ENCODE assay signal across 26 mouse cellular contexts in the genomic region with DNA sequence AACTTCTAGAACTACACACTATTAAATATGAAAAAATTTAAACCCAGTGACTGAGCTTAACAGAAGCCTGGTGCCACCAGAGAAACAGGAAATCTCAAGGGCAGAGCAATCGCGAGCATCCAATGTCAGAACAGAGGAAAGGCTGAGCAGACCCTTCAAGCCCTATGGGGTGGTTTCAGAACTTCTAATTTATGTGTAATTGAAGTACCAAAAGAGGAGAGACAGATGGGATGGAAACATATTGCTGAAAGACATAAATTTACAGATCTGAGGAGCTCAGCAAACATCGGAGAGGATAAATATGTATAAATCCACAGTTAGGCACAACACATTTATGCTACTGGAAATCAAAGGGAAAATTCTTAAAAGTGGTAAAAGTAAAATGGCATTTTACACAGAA.
"Had no signal": no experiment of that assay in that cellular context is flagged by ENCODE, and none has a peak within 500 bp of the region (broad histone marks: within the 10 kb centered on the region; RNA-seq: fewer than 3 reads in every experiment).

No protein-coding gene starts in this region.

- DNase-seq: gastrocnemius, adult 2 months; gastrocnemius, postnatal 10 days; gastrocnemius, postnatal 25 days; heart, adult 18-20 months; heart, postnatal 10 days; heart, postnatal 4 days; kidney, adult 18-20 months; kidney, adult 8-10 months; kidney, postnatal 10 days; kidney, postnatal 25 days; layer of hippocampus, adult 9-11 months; layer of hippocampus, postnatal 36 days; left cerebral cortex, postnatal 4 days had no signal

- H3K4me3 ChIP-seq: gastrocnemius, adult 2 months; heart, embryonic 10.5 days; heart, embryonic 12.5 days; hindbrain, embryonic 10.5 days; hindbrain, embryonic 12.5 days; intestine, embryonic 15.5 days; limb, embryonic 13.5 days; limb, embryonic 15.5 days; liver, embryonic 12.5 days had no signal

- H3K4me2 ChIP-seq: heart, embryonic 12.5 days; hindbrain, embryonic 12.5 days; hindbrain, embryonic 14.5 days; intestine, embryonic 15.5 days; limb, embryonic 13.5 days; limb, embryonic 15.5 days; liver, embryonic 12.5 days had no signal

- ATAC-seq: hindbrain, embryonic 16.5 days; inflammation-experienced regulatory T-cells, adult 6 months; intestine, embryonic 15.5 days; intestine, postnatal 0 days; liver, embryonic 12.5 days had no signal

- H3K9me3 ChIP-seq: heart, embryonic 10.5 days; heart, embryonic 12.5 days; hindbrain, embryonic 10.5 days; hindbrain, embryonic 12.5 days; intestine, embryonic 15.5 days; limb, embryonic 13.5 days; limb, embryonic 15.5 days; liver, embryonic 12.5 days had no signal

- H3K27me3 ChIP-seq: heart, embryonic 12.5 days; hindbrain, embryonic 12.5 days; intestine, embryonic 15.5 days; limb, embryonic 13.5 days; limb, embryonic 15.5 days; liver, embryonic 12.5 days had no signal

- H3K4me1 ChIP-seq: heart, embryonic 10.5 days; heart, embryonic 12.5 days; hindbrain, embryonic 10.5 days; hindbrain, embryonic 12.5 days; intestine, embryonic 15.5 days; limb, embryonic 13.5 days; limb, embryonic 15.5 days; liver, embryonic 12.5 days had no signal

- H3K27ac ChIP-seq: gastrocnemius, adult 2 months; heart, embryonic 10.5 days; hindbrain, embryonic 10.5 days; hindbrain, embryonic 12.5 days; hindbrain, embryonic 14.5 days; intestine, embryonic 15.5 days; limb, embryonic 13.5 days; limb, embryonic 15.5 days; liver, embryonic 12.5 days; liver, embryonic 14.5 days had no signal

- H3K9ac ChIP-seq: heart, embryonic 12.5 days; hindbrain, embryonic 12.5 days; hindbrain, embryonic 14.5 days; intestine, embryonic 15.5 days; limb, embryonic 13.5 days; limb, embryonic 15.5 days; liver, embryonic 12.5 days; liver, embryonic 14.5 days had no signal

- H3K36me3 ChIP-seq: heart, embryonic 10.5 days; heart, embryonic 12.5 days; hindbrain, embryonic 10.5 days; hindbrain, embryonic 12.5 days; intestine, embryonic 15.5 days; limb, embryonic 13.5 days; limb, embryonic 15.5 days; liver, embryonic 12.5 days had no signal
